Mouse (Mus musculus) embryonic facial prominence, embryonic 15.5 days (tissue): ENCODE data around the gene Pdzrn3. TPM values are rescaled to one million over a fixed set of nuclear protein-coding genes. Genes with fewer than 3 reads are reported as not detected.
A peak's percentile ranks its signal among the peaks of the same experiment; 100 is the strongest.

Source experiments
- ATAC-seq: fragments of 200-750 bp; cut with Nextera tagmentation; 2 replicates; pipeline ENCODE4 v1.8.0; 2017; ENCODE audit warnings: low read depth, moderate TSS enrichment; ENCODE audit not compliant: insufficient number of reproducible peaks, low FRiP score, low TSS enrichment
- H3K27ac ChIP-seq: fragments of 300-500 bp; sonication (generic); replicated peaks from 2 replicates; pipeline ENCODE4 v1.5.1; 2015; ENCODE audit warnings: mild to moderate bottlenecking, inconsistent platforms
- H3K27me3 ChIP-seq: fragments of 300-500 bp; sonication (generic); 2 replicates; pipeline ENCODE4 v1.6.1; 2015; ENCODE audit warnings: inconsistent platforms
- H3K36me3 ChIP-seq: fragments of 300-500 bp; sonication (generic); 2 replicates; pipeline ENCODE4 v1.6.1; 2015; ENCODE audit warnings: mild to moderate bottlenecking, inconsistent platforms
- H3K4me1 ChIP-seq: fragments of 300-500 bp; sonication (generic); 2 replicates; pipeline ENCODE4 v1.6.1; 2015; ENCODE audit warnings: inconsistent platforms
- H3K4me2 ChIP-seq: fragments of 300-500 bp; sonication (generic); replicated peaks from 2 replicates; pipeline ENCODE4 v1.6.1; 2015; ENCODE audit warnings: mild to moderate bottlenecking, inconsistent platforms
- H3K4me3 ChIP-seq: fragments of 300-500 bp; sonication (generic); replicated peaks from 2 replicates; pipeline ENCODE4 v1.5.1; 2015; ENCODE audit warnings: mild to moderate bottlenecking, inconsistent platforms
- H3K9ac ChIP-seq: fragments of 300-500 bp; sonication (generic); 2 replicates; pipeline ENCODE4 v1.6.1; 2015; ENCODE audit warnings: inconsistent platforms
- H3K9me3 ChIP-seq: fragments of 300-500 bp; sonication (generic); replicated peaks from 2 replicates; pipeline ENCODE4 v1.6.1; 2016; ENCODE audit warnings: inconsistent platforms
- WGBS: fragments of 180-500 bp; shearing (Covaris S2); methylation state at CpG from one replicate; pipeline ENCODE4 v1.1.7; 2015; 5-methylcytosine and 5-hydroxymethylcytosine counted together
- polyA plus RNA-seq: library from polyadenylated mRNA; unstranded; fragments of >200 nt; fragmentation: Nextera tagmentation; extraction: Ambion mirVana; gene quantifications from 2 replicates; pipeline ENCODE4 v1.2.1, GENCODE M21; 2015

Pdzrn3 gene
- polyA plus RNA-seq, 1 experiment from 2014 or later, result 17.0 TPM

GRCm38 (mm10) chr6:101287566-101288173, 90.0 kb downstream of the Pdzrn3 start:
- Histone ChIP-seq H3K4me3 (no peak overlapping the region), H3K27ac (no peak overlapping the region), H3K36me3 (no peaks in the 10 kb centered on the region), H3K9ac (no peak overlapping the region), H3K27me3 (no peaks in the 10 kb centered on the region), H3K4me2 (no peak overlapping the region), H3K4me1 (peaks cover 55% of the 10 kb centered on the region), H3K9me3 (no peaks in the 10 kb centered on the region)
- ATAC-seq, result no peak
- WGBS, result 76% methylated on average over 5 of the region's 5 CpGs

- Histone ChIP-seq H3K36me3 (no peaks in the 10 kb centered on the region), H3K9ac (no peak overlapping the region), H3K4me2 (no peak overlapping the region), H3K4me3 (no peak overlapping the region), H3K9me3 (no peaks in the 10 kb centered on the region), H3K27ac (no peak overlapping the region), H3K4me1 (peaks cover 61% of the 10 kb centered on the region), H3K27me3 (no peaks in the 10 kb centered on the region)
- ATAC-seq, result no peak
- 81% methylated on average over 2 of the region's 2 CpGs for WGBS
Observed at GRCm38 (mm10) chr6:101287077-101287476, 90.6 kb downstream of the Pdzrn3 start.

GRCm38 (mm10) chr6:101284368-101284955, 93.2 kb downstream of the Pdzrn3 start:
- Histone ChIP-seq H3K27ac (peak overlapping the region; percentile 28; the same call in 1 of the 2 replicates), H3K9ac (no peak overlapping the region), H3K4me3 (no peak overlapping the region), H3K9me3 (no peaks in the 10 kb centered on the region), H3K4me1 (peaks cover 65% of the 10 kb centered on the region), H3K36me3 (no peaks in the 10 kb centered on the region), H3K4me2 (no peak overlapping the region), H3K27me3 (no peaks in the 10 kb centered on the region)
- no peak for ATAC-seq
- 46% methylated on average over 6 of the region's 6 CpGs for WGBS

GRCm38 (mm10) chr6:101283891-101284290, 93.8 kb downstream of the Pdzrn3 start:
- no peaks in the 10 kb centered on the region for H3K9me3 ChIP-seq
- WGBS, result 58% methylated on average over 3 of the region's 3 CpGs
- no peak for ATAC-seq

GRCm38 (mm10) chr6:101281644-101282043, 96.1 kb downstream of the Pdzrn3 start:
- WGBS, result 21% methylated on average over 3 of the region's 3 CpGs

More at GRCm38 (mm10) chr6:101283891-101284290, 93.8 kb downstream of the Pdzrn3 start:
- H3K27me3 ChIP-seq, result no peaks in the 10 kb centered on the region
- no peak overlapping the region for H3K9ac ChIP-seq
- peak overlapping the region; percentile 28; the same call in 1 of the 2 replicates for H3K27ac ChIP-seq
- H3K4me2 ChIP-seq, result no peak overlapping the region
- no peaks in the 10 kb centered on the region for H3K36me3 ChIP-seq
- H3K4me3 ChIP-seq, result no peak overlapping the region
- H3K4me1 ChIP-seq, result peaks cover 65% of the 10 kb centered on the region

GRCm38 (mm10) chr6:101280811-101281218, 96.9 kb downstream of the Pdzrn3 start:
- Histone ChIP-seq H3K4me2 (peak overlapping the region; percentile 33), H3K36me3 (no peaks in the 10 kb centered on the region), H3K4me1 (peaks cover 83% of the 10 kb centered on the region), H3K27me3 (no peaks in the 10 kb centered on the region), H3K9me3 (no peaks in the 10 kb centered on the region), H3K27ac (peak overlapping the region; percentile 74), H3K9ac (no peak overlapping the region), H3K4me3 (no peak overlapping the region)
- WGBS, result 21% methylated on average over 9 of the region's 9 CpGs
- 0 out of 2 replicates have a peak, but pooled peaks have one; percentile 55 for ATAC-seq

More at GRCm38 (mm10) chr6:101281644-101282043, 96.1 kb downstream of the Pdzrn3 start:
- no peaks in the 10 kb centered on the region for H3K9me3 ChIP-seq
- no peaks in the 10 kb centered on the region for H3K27me3 ChIP-seq
- no peak for ATAC-seq
- H3K9ac ChIP-seq, result no peak overlapping the region
- peak overlapping the region; percentile 48; the same call in 1 of the 2 replicates for H3K27ac ChIP-seq
- H3K4me3 ChIP-seq, result no peak overlapping the region
- H3K4me2 ChIP-seq, result no peak overlapping the region
- H3K4me1 ChIP-seq, result peaks cover 77% of the 10 kb centered on the region
- H3K36me3 ChIP-seq, result no peaks in the 10 kb centered on the region

GRCm38 (mm10) chr6:101278286-101278932, 99.3 kb downstream of the Pdzrn3 start:
- no peak for ATAC-seq
- Histone ChIP-seq H3K4me1 (peaks cover 69% of the 10 kb centered on the region), H3K4me3 (no peak overlapping the region), H3K4me2 (no peak overlapping the region), H3K27me3 (no peaks in the 10 kb centered on the region), H3K36me3 (no peaks in the 10 kb centered on the region), H3K27ac (peak overlapping the region; percentile 63), H3K9ac (no peak overlapping the region), H3K9me3 (no peaks in the 10 kb centered on the region)
- 55% methylated on average over 13 of the region's 13 CpGs for WGBS

GRCm38 (mm10) chr6:101276261-101276660, 101.4 kb downstream of the Pdzrn3 start:
- Histone ChIP-seq H3K27ac (no peak overlapping the region), H3K36me3 (no peaks in the 10 kb centered on the region), H3K4me3 (no peak overlapping the region), H3K4me2 (no peak overlapping the region), H3K9ac (no peak overlapping the region), H3K27me3 (no peaks in the 10 kb centered on the region), H3K4me1 (peaks cover 62% of the 10 kb centered on the region), H3K9me3 (no peaks in the 10 kb centered on the region)
- ATAC-seq, result no peak
- WGBS, result 57% methylated on average over 8 of the region's 8 CpGs

GRCm38 (mm10) chr6:101275806-101276205, 101.9 kb downstream of the Pdzrn3 start:
- 75% methylated on average over 3 of the region's 3 CpGs for WGBS
- no peaks in the 10 kb centered on the region for H3K36me3 ChIP-seq
- H3K4me1 ChIP-seq, result peaks cover 62% of the 10 kb centered on the region
- H3K9ac ChIP-seq, result no peak overlapping the region
- ATAC-seq, result no peak
- no peak overlapping the region for H3K27ac ChIP-seq
- no peaks in the 10 kb centered on the region for H3K9me3 ChIP-seq
- H3K4me2 ChIP-seq, result no peak overlapping the region
- no peak overlapping the region for H3K4me3 ChIP-seq
- H3K27me3 ChIP-seq, result no peaks in the 10 kb centered on the region

- H3K36me3 ChIP-seq, result no peaks in the 10 kb centered on the region
- no peak for ATAC-seq
- H3K4me2 ChIP-seq, result no peak overlapping the region
- WGBS, result 76% methylated on average over 2 of the region's 2 CpGs
- H3K9ac ChIP-seq, result no peak overlapping the region
- no peaks in the 10 kb centered on the region for H3K9me3 ChIP-seq
- peaks cover 64% of the 10 kb centered on the region for H3K4me1 ChIP-seq
- no peak overlapping the region for H3K27ac ChIP-seq
- no peak overlapping the region for H3K4me3 ChIP-seq
- no peaks in the 10 kb centered on the region for H3K27me3 ChIP-seq
Observed at GRCm38 (mm10) chr6:101274846-101275245, 102.9 kb downstream of the Pdzrn3 start.

- Histone ChIP-seq H3K36me3 (no peaks in the 10 kb centered on the region), H3K27ac (no peak overlapping the region), H3K4me2 (no peak overlapping the region), H3K4me1 (peaks cover 68% of the 10 kb centered on the region), H3K9ac (no peak overlapping the region), H3K27me3 (no peaks in the 10 kb centered on the region), H3K9me3 (no peaks in the 10 kb centered on the region), H3K4me3 (no peak overlapping the region)
- no peak for ATAC-seq
- 42% methylated on average over 4 of the region's 4 CpGs for WGBS
Observed at GRCm38 (mm10) chr6:101272256-101272655, 105.4 kb downstream of the Pdzrn3 start.
